Mouse (Mus musculus) kidney, embryonic 15.5 days (tissue): ENCODE results near the gene Hspa12a. TPM values are rescaled to one million over a fixed set of nuclear protein-coding genes. Genes with fewer than 3 reads are reported as not detected.
A peak's percentile ranks its signal among the peaks of the same experiment; 100 is the strongest.

Source experiments
- ATAC-seq: fragments of 200-750 bp; cut with Nextera tagmentation; replicated peaks from 2 replicates; pipeline ENCODE4 v1.8.0; 2017; ENCODE audit warnings: moderate TSS enrichment; ENCODE audit not compliant: low FRiP score
- H3K27ac ChIP-seq: fragments of 300-500 bp; sonication (generic); 2 replicates; pipeline ENCODE4 v1.5.1; 2015; ENCODE audit warnings: mild to moderate bottlenecking, inconsistent platforms
- H3K27me3 ChIP-seq: fragments of 300-500 bp; sonication (generic); 2 replicates; pipeline ENCODE4 v1.6.1; 2015; ENCODE audit warnings: inconsistent platforms
- H3K36me3 ChIP-seq: fragments of 300-500 bp; sonication (generic); 2 replicates; pipeline ENCODE4 v1.6.1; 2015; ENCODE audit warnings: inconsistent platforms
- H3K4me1 ChIP-seq: fragments of 300-500 bp; sonication (generic); 2 replicates; pipeline ENCODE4 v1.6.1; 2015; ENCODE audit warnings: inconsistent platforms
- H3K4me2 ChIP-seq: fragments of 300-500 bp; sonication (generic); 2 replicates; pipeline ENCODE4 v1.6.1; 2015; ENCODE audit warnings: moderate library complexity, mild to moderate bottlenecking, inconsistent platforms
- H3K4me3 ChIP-seq: fragments of 300-500 bp; sonication (generic); replicated peaks from 2 replicates; pipeline ENCODE4 v1.5.1; 2015; ENCODE audit warnings: mild to moderate bottlenecking, inconsistent platforms
- H3K9ac ChIP-seq: fragments of 300-500 bp; sonication (generic); 2 replicates; pipeline ENCODE4 v1.6.1; 2015; ENCODE audit warnings: mild to moderate bottlenecking, inconsistent platforms
- H3K9me3 ChIP-seq: fragments of 300-500 bp; sonication (generic); replicated peaks from 2 replicates; pipeline ENCODE4 v1.6.1; 2016; ENCODE audit warnings: inconsistent platforms
- WGBS: fragments of 180-500 bp; shearing (Covaris S2); methylation state at CpG from one replicate; pipeline ENCODE4 v1.1.7; 2015; ENCODE audit warnings: mixed read lengths; 5-methylcytosine and 5-hydroxymethylcytosine counted together
- polyA plus RNA-seq: library from polyadenylated mRNA; unstranded; fragments of >200 nt; fragmentation: Nextera tagmentation; extraction: Ambion mirVana; gene quantifications from 2 replicates; pipeline ENCODE4 v1.2.1, GENCODE M21; 2015

Hspa12a gene
- polyA plus RNA-seq, 1 experiment from 2014 or later = 16.6 TPM

DNA sequence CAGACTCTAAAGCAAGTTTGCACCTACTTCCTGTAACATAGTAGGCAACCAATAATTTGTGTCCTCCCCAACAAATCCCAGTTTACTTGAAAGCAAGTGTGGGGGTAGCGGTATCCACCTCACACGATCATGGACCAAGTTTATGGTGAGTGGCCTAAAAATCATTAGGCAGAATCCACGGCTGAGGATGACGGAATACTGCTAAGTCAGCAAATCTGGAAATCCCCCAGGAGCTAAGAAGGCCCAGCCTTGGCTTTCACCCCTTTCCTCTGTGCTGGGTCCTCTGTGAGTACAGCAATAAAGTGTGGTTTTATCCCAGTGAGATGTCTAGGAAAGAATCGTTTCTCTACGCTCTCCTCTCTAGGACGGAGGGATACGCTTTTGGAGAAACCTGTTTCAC is 11.3 kb upstream of the Hspa12a start:
- Histone ChIP-seq H3K4me1 (no peaks in the 10 kb centered on the region), H3K4me2 (no peak overlapping the region), H3K27me3 (peaks cover 30% of the 10 kb centered on the region), H3K36me3 (no peaks in the 10 kb centered on the region), H3K9me3 (no peaks in the 10 kb centered on the region), H3K9ac (no peak overlapping the region), H3K4me3 (no peak overlapping the region), H3K27ac (no peak overlapping the region)
- WGBS = 87% methylated on average over 8 of the region's 8 CpGs
- no peak for ATAC-seq

DNA sequence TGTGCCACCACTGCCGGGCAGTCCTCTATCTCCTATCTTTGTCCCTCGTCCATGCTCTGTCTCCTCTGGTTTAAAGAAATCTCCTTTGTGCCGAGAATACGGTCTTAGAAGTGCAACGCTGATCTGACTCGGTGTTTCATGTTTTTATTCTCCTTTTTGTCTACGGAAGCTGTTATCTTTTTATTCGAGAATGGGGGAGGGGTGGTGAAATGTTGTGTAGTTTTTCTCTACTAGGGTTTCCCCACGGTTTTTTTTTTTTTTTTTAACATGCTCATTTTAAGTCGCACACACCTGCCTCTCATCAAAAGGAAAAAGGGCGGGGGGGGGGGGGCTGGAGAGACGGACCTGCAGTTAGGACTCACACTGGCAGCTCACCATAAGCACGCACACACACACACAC is 8.8 kb upstream of the Hspa12a start:
- Histone ChIP-seq H3K4me1 (no peaks in the 10 kb centered on the region), H3K4me2 (no peak overlapping the region), H3K4me3 (no peak overlapping the region), H3K27ac (no peak overlapping the region), H3K27me3 (peaks cover 37% of the 10 kb centered on the region), H3K9me3 (no peaks in the 10 kb centered on the region), H3K36me3 (no peaks in the 10 kb centered on the region), H3K9ac (no peak overlapping the region)
- WGBS = 67% methylated on average over 12 of the region's 13 CpGs
- ATAC-seq = no peak

DNA sequence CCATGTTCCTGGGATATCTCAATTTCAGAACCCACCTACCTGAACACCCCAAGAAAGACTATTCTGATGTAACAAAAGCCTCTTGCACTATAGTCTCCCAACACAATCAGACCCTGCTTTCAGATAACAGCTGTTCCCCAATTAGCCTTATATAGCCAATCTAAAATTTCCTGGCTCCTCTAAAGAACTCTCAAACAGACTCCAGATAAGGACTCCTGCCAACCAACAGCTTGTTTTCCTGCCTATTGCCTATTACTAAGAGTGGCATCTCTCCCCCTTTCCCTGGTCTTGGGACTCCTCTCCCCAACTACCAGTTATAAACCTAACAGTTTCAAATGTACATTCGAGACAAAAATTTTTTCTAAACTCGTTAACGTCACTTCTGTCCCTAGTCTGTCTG is 8.1 kb upstream of the Hspa12a start:
- Histone ChIP-seq H3K27ac (no peak overlapping the region), H3K36me3 (no peaks in the 10 kb centered on the region), H3K4me1 (no peaks in the 10 kb centered on the region), H3K9me3 (no peaks in the 10 kb centered on the region), H3K27me3 (peaks cover 37% of the 10 kb centered on the region), H3K9ac (no peak overlapping the region), H3K4me2 (no peak overlapping the region), H3K4me3 (no peak overlapping the region)
- WGBS = 94% methylated on average over 3 of the region's 3 CpGs
- no peak for ATAC-seq

DNA sequence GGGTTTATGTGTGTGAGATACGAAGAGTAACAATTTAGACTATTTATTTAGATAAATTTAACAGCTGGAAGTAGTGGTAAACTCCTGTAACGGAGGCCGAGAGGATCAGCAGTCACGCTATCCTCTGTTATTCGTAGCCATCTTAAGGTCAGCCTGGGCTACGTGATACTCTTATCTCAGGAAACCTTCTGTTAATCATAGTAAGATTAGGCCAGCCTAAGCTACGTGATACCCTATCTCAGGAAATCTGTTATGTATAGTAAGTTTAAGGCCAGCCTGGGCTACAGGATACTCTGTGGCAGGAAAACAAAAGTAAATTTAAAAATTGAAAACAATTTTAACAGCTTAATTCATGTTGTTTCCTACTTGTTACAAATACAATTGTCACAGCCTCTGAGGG is 2.5 kb upstream of the Hspa12a start:
- H3K4me2 ChIP-seq = no peak overlapping the region
- 0 out of 2 replicates have a peak, but pooled peaks cover 9% of the 10 kb centered on the region for H3K27me3 ChIP-seq
- H3K4me3 ChIP-seq = no peak overlapping the region
- ATAC-seq = no peak
- WGBS = 87% methylated on average over 7 of the region's 7 CpGs
- no peak overlapping the region for H3K9ac ChIP-seq
- H3K36me3 ChIP-seq = no peaks in the 10 kb centered on the region
- H3K27ac ChIP-seq = no peak overlapping the region
- peaks cover 15% of the 10 kb centered on the region for H3K4me1 ChIP-seq
- H3K9me3 ChIP-seq = no peaks in the 10 kb centered on the region

DNA sequence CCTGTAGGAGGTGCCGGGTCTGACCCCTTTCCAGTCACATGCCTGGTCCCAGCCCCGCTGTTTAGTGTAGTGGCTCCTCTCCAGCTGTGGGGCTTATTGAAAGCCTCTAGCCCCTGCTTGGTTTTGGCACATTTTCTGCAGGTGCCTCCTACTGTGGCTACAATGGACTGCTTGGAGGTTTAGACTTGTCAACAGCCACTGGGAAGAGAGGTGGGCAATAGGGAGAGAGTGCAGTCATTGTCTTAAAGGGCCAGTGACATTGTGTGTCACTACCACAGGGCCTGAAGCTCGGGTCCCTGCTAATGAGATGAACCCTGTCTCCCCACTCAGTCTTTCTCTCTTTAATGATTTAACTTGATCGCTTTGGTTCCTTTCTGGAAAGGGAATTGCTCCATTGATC is 10.4 kb downstream of the Hspa12a start:
- H3K9me3 ChIP-seq = no peaks in the 10 kb centered on the region
- H3K27ac ChIP-seq = no peak overlapping the region
- H3K4me2 ChIP-seq = no peak overlapping the region
- H3K4me1 ChIP-seq = 0 out of 2 replicates have a peak, but pooled peaks cover 4% of the 10 kb centered on the region
- 23% methylated on average over 4 of the region's 4 CpGs for WGBS
- H3K36me3 ChIP-seq = no peaks in the 10 kb centered on the region
- no peak overlapping the region for H3K4me3 ChIP-seq
- H3K27me3 ChIP-seq = peaks cover 54% of the 10 kb centered on the region
- ATAC-seq = no peak
- H3K9ac ChIP-seq = no peak overlapping the region

DNA sequence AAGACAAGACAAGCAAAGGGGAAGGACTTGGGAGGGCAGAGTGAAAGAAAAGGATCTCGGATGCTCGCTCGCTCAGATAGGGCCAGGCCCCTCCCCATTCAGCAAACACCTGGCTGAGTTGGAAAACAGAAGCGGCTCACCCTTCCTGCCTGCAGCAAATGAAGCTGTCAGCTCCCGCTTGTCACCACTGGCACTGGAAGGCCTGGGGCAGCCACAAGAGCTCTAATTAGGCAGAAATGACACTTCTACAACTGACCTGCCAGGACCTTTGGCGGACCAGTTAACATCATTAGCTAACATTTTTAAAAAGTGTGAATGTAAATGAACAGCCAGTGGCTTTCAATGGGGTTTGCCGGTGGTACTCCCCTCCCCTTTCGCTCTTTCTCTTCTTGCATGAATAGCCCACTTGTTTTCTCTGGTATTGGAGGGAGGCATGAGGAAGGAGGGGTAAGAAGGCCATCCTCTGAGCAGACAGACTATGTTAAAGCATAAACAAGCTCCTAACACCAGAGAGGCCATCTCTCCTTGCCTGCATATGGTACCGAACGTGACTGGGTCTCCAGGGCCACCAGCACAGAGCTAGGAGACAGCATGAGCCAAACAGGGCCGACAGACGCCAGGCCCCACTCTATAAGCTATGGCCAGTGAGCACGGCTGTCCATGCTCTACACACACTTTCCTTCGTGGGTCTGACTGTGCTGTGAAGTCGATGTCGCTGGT is 12.2 kb downstream of the Hspa12a start:
- no peaks in the 10 kb centered on the region for H3K36me3 ChIP-seq
- H3K9ac ChIP-seq = no peak overlapping the region
- no peaks in the 10 kb centered on the region for H3K9me3 ChIP-seq
- WGBS = 45% methylated on average over 16 of the region's 16 CpGs
- ATAC-seq = no peak
- H3K27me3 ChIP-seq = peaks cover 54% of the 10 kb centered on the region
- H3K4me2 ChIP-seq = no peak overlapping the region
- no peak overlapping the region for H3K4me3 ChIP-seq
- H3K4me1 ChIP-seq = no peaks in the 10 kb centered on the region
- no peak overlapping the region for H3K27ac ChIP-seq

DNA sequence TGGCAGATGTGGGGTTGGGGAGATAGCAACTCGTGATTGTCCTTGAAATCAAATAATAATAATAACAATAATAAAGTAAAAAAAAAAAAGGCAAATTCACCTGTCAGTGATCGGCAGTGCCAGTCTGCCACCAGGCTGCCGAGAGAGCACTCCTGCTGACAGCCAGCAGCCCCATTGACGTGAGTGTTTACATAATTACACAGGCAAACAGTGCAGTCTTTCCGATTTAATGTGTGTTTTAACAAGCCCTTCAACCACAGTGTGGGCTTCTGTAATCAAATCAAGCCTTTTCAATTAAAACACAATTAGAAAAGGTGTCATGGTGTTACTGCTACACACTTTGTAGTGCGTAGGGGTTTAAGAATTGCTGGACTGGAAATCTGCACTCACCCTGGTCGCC is 24.3 kb downstream of the Hspa12a start:
- H3K27me3 ChIP-seq = peaks cover 43% of the 10 kb centered on the region
- H3K9me3 ChIP-seq = no peaks in the 10 kb centered on the region
- H3K4me1 ChIP-seq = 0 out of 2 replicates have a peak, but pooled peaks cover 3% of the 10 kb centered on the region
- WGBS = 15% methylated on average over 7 of the region's 7 CpGs
- no peak overlapping the region for H3K4me3 ChIP-seq
- peak overlapping the region; percentile 45; the same call in 1 of the 2 replicates for H3K4me2 ChIP-seq
- H3K27ac ChIP-seq = no peak overlapping the region
- H3K9ac ChIP-seq = no peak overlapping the region
- no peaks in the 10 kb centered on the region for H3K36me3 ChIP-seq
- no peak for ATAC-seq

DNA sequence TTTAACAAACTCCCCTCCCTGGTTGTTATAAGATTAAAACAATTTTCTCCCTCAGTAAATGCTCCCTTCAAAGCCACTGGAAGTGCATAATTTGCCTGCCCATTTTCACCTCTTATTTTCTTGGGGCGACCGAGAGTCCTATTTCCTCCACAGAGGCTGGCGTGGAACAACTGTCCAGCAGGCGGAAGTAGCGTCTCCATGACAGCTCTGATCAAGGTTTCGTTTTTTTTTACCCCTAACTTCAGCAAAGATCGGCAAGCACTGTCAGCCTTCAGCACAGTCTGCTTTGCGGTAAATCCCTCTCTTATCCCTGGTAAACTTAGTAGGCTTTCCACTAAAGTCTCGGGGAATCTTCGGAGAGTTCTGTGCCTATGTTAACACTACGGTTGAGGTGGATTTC is 24.9 kb downstream of the Hspa12a start:
- 12% methylated on average over 11 of the region's 11 CpGs for WGBS
- H3K4me1 ChIP-seq = 0 out of 2 replicates have a peak, but pooled peaks cover 3% of the 10 kb centered on the region
- ATAC-seq = no peak
- no peak overlapping the region for H3K9ac ChIP-seq
- no peak overlapping the region for H3K27ac ChIP-seq
- no peaks in the 10 kb centered on the region for H3K9me3 ChIP-seq
- peaks cover 45% of the 10 kb centered on the region for H3K27me3 ChIP-seq
- H3K4me2 ChIP-seq = peak overlapping the region; percentile 45
- peak overlapping the region; percentile 20 for H3K4me3 ChIP-seq
- no peaks in the 10 kb centered on the region for H3K36me3 ChIP-seq

DNA sequence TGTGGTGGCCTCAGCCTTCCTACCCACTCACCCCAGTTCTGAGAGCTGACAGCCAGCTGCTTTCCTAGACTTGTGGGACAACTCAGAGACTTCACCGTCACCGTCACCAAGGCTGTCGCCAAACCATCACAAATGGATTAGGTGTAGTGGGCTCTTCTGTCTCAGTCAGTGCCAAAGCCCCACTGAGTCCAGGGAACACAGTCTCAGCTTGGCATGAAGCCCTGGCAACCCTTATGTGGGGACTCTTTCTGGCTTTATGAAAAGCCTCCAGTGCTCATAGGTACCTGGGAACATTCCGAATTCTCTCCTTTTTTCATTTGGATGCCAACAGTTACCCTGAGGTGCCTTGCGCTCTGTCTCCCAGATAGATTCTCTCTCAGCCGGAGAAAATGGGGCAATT is 30.2 kb downstream of the Hspa12a start:
- no peak for ATAC-seq
- WGBS = 92% methylated on average over 6 of the region's 6 CpGs
- no peaks in the 10 kb centered on the region for H3K36me3 ChIP-seq
- no peaks in the 10 kb centered on the region for H3K9me3 ChIP-seq
- peaks cover 9% of the 10 kb centered on the region for H3K4me1 ChIP-seq
- no peak overlapping the region for H3K4me3 ChIP-seq
- no peak overlapping the region for H3K27ac ChIP-seq
- peaks cover 31% of the 10 kb centered on the region for H3K27me3 ChIP-seq
- H3K9ac ChIP-seq = no peak overlapping the region
- no peak overlapping the region for H3K4me2 ChIP-seq

DNA sequence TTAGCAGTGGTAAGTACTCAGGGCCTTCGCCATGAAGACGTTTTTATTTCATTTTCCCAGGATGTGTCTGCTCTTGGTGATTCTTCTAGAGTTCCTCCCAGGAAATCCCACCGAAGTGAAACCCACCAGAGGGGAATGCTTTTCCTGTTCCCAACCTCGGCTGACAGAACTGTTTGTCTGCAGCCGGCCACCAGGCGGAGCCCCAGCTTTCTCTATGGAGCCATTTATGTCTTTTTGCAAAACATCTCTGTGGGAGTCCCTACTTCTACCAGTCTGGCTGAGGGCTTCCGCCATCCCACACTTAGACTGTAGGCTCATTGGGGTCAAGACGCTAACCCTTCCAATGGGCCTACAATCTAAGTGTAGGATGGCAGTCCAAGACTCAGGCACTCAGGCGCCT is 32.1 kb downstream of the Hspa12a start:
- peak; percentile 70 for ATAC-seq
- H3K4me2 ChIP-seq = peak overlapping the region; percentile 69
- H3K27me3 ChIP-seq = peaks cover 17% of the 10 kb centered on the region; the same call in 1 of the 2 replicates
- no peak overlapping the region for H3K27ac ChIP-seq
- peak overlapping the region; percentile 44 for H3K4me3 ChIP-seq
- H3K9ac ChIP-seq = peak overlapping the region; percentile 45
- 10% methylated on average over 9 of the region's 9 CpGs for WGBS
- peaks cover 12% of the 10 kb centered on the region for H3K4me1 ChIP-seq
- no peaks in the 10 kb centered on the region for H3K9me3 ChIP-seq
- H3K36me3 ChIP-seq = no peaks in the 10 kb centered on the region

DNA sequence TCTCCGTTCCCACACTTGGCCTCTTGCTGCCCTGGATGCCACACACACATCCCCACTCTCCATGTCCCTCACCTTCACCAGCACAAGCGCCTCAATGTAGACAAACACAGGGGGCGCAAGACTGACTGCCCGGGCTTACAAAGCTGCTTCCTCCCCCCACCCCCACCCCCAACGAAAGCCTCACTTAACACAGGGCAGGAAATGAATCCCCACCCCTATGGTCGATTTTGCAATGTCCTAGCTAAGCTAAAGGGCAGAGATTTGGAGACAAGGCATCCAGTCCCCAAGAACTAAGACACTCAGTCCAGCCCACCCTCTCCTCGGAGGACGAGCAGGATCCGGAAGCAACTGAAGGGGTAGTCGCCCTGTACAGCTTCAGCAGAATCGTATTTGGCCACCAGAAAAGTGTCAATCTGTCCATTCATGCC is 32.5 kb downstream of the Hspa12a start:
- peak overlapping the region; percentile 45 for H3K9ac ChIP-seq
- no peaks in the 10 kb centered on the region for H3K36me3 ChIP-seq
- no peak overlapping the region for H3K27ac ChIP-seq
- peak; percentile 54; the same call in 1 of the 2 replicates for ATAC-seq
- H3K4me1 ChIP-seq = peaks cover 12% of the 10 kb centered on the region
- H3K4me3 ChIP-seq = peak overlapping the region; percentile 44
- no peaks in the 10 kb centered on the region for H3K9me3 ChIP-seq
- peaks cover 19% of the 10 kb centered on the region; the same call in 1 of the 2 replicates for H3K27me3 ChIP-seq
- WGBS = under 1% methylated on average over 11 of the region's 11 CpGs
- peak overlapping the region; percentile 69 for H3K4me2 ChIP-seq

DNA sequence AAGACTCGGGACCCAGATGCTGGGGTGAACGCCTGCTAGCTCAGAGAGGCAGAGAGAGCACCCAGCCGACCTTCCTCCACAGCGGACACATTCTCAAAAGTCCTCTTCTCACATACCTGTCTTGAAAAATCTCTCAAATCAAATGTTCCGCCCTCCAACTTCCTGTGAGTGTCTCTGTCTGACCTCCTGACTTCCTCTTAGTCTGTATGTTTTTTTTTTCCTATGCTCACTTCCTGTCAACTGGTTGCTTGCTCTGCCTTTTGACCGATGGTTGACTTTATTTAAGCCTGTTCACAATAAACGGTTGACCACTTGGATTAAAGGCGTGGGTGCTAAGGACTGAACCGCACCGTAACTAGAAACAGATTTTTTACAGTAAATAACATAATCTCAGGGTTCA is 35.4 kb downstream of the Hspa12a start:
- WGBS = 70% methylated on average over 10 of the region's 10 CpGs
- no peak for ATAC-seq

More for the DNA sequence above, 35.4 kb downstream of the Hspa12a start:
- no peak overlapping the region for H3K4me2 ChIP-seq
- no peak overlapping the region for H3K4me3 ChIP-seq
- H3K4me1 ChIP-seq = peaks cover 19% of the 10 kb centered on the region
- no peak overlapping the region for H3K9ac ChIP-seq
- no peaks in the 10 kb centered on the region for H3K9me3 ChIP-seq
- peaks cover 8% of the 10 kb centered on the region; the same call in 1 of the 2 replicates for H3K27me3 ChIP-seq
- 0 out of 2 replicates have a peak overlapping the region, but pooled peaks have one; percentile 41 for H3K27ac ChIP-seq
- no peaks in the 10 kb centered on the region for H3K36me3 ChIP-seq
